Mouse (Mus musculus): Measurements from ENCODE around the gene Frs3. TPM values are rescaled to one million over a fixed set of nuclear protein-coding genes. Genes with fewer than 3 reads are reported as not detected.
"Not testable (repeated sequence)": the region's sequence is repeated elsewhere in the genome, so short reads cannot be mapped to it uniquely, and the experiment has no call there.

The Frs3 gene
- total RNA-seq (2021) = 1 to 10 TPM; 4.0 to 4.3 TPM

- DNase-seq = peak; percentile 58 to 66
- intact Hi-C loops (cut with DNase I) = loop anchor here (2.0 kb wide), 1 partner anchor 60 kb away; no protein-coding TSS in a partner anchor
These were observed at the start of gene Frs3 for GRCm38 (mm10) chr17:47688608-47689575. TSS of gene Frs3 (plus strand) at chr17:47689030.

DNA sequence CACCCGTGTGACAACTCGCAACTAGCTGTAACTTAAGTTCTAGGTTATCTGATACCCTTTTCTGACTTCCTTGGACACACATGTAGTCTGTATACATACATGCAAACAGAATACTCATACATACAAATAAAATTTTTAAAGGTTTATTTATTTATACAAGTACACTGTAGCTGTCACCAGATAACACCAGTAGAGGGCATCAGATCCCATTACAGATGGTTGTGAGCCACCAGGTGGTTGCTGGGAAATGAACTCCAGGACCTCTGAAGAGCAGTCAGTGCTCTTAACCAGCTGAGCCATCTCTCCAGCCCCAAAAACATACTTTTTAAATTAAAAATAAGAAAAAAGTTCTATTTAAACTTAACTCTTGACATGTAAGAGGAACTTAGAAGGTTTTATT lies 45.8 kb upstream of the Frs3 start:
- DNase-seq = no peak
- intact Hi-C loops (cut with DNase I) = no loop called here

DNA sequence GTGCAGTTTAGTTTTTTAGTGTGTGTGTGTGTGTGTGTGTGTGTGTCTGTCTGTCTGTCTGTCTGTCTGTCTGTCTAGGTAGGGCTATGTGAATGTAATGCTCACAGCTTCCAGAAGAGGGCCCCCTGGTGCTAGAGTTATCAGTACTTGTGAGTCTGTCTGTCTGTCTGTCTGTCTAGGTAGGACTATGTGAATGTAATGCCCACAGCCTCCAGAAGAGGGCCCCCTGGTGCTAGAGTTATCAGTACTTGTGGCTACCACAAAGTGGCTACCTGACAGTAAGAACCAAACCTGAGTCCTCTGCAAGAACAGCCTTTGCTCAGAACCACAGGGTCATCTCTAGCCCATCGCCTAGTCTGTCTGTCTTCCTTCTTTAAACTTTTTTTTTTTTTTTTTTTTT lies 42.1 kb upstream of the Frs3 start:
- intact Hi-C loops (cut with DNase I) = loop anchor here (2.0 kb wide), 1 partner anchor 30 kb away; no protein-coding TSS in a partner anchor

DNA sequence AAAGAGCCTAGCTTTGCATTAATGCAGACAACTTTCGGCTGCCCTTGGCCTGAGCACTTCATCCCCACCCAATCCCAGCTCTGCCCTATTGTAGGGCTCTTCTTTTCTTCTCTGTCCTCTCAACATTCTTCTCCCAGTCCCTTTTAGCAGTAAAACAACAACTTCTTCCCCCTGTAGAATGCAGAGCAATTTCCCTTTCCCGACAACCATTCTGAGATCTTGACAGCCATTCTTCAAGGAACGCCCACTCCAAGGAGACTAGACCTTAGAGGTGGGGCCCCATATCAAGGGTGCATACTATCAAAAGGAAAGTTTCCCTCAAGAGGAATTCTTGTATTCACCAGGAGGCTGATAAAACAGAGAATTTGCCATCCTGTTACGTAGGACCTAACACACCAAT lies 39.9 kb upstream of the Frs3 start:
- intact Hi-C loops (cut with DNase I) = no loop called here
- DNase-seq = no peak

More for the DNA sequence above, 42.1 kb upstream of the Frs3 start:
- DNase-seq = peak; percentile 44 to 59

GRCm38 (mm10) chr17:47651953-47652352 lies 36.9 kb upstream of the Frs3 start:
- no peak for DNase-seq
- intact Hi-C loops (cut with DNase I) = no loop called here

DNA sequence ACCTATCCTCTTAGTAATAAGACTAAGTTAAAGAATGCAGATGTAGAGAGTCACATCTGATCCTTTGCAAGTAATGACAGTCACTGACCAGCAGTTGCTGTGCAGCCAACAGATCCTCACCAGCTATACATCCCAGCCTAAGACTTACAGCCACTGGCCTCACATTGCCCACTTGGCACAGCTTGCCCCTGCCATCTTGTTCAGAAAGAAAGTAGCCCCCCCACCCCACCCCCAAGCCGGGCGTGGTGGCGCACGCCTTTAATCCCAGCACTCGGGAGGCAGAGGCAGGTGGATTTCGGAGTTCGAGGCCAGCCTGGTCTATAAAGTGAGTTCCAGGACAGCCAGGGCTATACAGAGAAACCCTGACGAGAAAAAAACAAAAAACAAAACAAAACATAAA lies 34.5 kb upstream of the Frs3 start:
- intact Hi-C loops (cut with DNase I); DNase-seq: not testable (repeated sequence)

- intact Hi-C loops (cut with DNase I) = no loop called here
These were observed 33.1 kb upstream of the Frs3 start for GRCm38 (mm10) chr17:47655697-47656096.

GRCm38 (mm10) chr17:47657901-47658300 lies 30.9 kb upstream of the Frs3 start:
- intact Hi-C loops (cut with DNase I) = no loop called here
- DNase-seq = no peak

More at GRCm38 (mm10) chr17:47655697-47656096, 33.1 kb upstream of the Frs3 start:
- no peak for DNase-seq

GRCm38 (mm10) chr17:47658741-47659243 lies 30.0 kb upstream of the Frs3 start:
- intact Hi-C loops (cut with DNase I) = no loop called here
- no peak for DNase-seq

DNA sequence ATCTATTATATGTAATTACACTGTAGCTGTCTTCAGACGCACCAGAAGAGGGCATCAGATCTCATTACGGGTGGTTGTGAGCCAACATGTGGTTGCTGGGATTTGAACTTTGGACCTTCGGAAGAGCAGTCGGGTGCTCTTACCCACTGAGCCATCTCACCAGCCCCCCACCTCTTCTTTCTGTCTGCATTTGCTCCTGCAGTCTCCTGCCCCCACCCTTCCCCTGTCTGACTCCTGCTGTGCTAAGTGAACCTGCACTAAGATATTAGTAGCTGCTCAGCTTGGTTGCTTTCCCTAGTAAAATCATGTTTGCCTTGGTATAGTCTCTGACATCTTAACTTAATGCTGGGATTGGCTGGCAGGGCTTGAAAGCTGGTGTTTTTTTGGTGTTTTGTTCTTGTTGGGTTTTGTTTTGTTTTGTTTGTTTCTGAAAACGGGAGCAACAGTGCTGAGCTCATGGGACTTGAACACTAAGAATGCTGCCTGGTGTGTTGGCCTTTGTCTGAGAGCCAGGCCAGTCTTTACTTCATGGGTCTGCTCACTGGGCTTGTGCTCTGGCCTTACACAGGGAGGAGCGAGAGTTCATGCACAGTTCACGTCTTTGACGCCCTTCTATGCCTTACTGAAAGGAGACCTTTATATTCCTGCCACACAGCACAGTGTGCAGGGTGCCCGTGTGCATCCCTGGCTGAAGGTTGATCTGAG lies 25.7 kb upstream of the Frs3 start:
- no peak for DNase-seq
- intact Hi-C loops (cut with DNase I) = no loop called here

- intact Hi-C loops (cut with DNase I) = no loop called here
- DNase-seq = no peak
These were observed 24.4 kb upstream of the Frs3 start for GRCm38 (mm10) chr17:47664474-47664873.

DNA sequence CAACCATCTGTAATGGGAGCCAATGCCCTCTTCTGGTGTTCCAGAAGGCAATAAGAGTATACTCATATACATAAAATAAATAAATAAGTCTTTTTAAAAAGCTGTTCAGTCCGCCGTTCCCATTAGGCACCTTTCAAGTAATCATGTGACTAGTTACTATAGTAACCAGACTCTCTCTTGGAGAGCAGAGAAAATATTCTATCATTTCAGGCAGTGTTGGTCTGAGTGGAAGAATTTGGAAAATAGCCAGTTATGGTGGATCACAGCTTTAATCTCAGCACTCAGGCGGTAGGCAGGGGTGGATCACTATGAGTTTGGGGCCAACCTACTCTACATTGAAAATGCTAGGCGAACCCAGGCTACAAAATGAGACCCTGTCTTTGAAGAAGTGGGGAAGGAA lies 19.7 kb upstream of the Frs3 start:
- intact Hi-C loops (cut with DNase I) = no loop called here
- no peak for DNase-seq

DNA sequence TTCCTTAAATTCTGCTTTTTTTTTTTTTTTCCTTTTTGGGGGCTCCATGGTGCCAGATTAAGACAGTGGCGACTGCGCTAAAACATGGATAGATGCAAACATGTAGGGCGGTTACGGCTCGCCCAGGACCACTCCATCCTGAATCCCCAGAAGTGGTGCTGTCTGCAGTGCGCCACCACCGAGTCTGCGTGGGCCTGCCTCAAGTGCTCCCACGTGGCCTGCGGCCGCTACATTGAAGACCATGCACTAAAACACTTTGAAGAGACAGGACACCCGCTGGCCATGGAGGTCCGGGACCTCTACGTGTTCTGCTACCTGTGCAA lies 16.9 kb upstream of the Frs3 start:
- intact Hi-C loops (cut with DNase I) = loop anchor here (5.0 to 10.0 kb wide), 2 partner anchors 40 to 157 kb away; partner anchors contain the start of gene Usp49
- no peak for DNase-seq

DNA sequence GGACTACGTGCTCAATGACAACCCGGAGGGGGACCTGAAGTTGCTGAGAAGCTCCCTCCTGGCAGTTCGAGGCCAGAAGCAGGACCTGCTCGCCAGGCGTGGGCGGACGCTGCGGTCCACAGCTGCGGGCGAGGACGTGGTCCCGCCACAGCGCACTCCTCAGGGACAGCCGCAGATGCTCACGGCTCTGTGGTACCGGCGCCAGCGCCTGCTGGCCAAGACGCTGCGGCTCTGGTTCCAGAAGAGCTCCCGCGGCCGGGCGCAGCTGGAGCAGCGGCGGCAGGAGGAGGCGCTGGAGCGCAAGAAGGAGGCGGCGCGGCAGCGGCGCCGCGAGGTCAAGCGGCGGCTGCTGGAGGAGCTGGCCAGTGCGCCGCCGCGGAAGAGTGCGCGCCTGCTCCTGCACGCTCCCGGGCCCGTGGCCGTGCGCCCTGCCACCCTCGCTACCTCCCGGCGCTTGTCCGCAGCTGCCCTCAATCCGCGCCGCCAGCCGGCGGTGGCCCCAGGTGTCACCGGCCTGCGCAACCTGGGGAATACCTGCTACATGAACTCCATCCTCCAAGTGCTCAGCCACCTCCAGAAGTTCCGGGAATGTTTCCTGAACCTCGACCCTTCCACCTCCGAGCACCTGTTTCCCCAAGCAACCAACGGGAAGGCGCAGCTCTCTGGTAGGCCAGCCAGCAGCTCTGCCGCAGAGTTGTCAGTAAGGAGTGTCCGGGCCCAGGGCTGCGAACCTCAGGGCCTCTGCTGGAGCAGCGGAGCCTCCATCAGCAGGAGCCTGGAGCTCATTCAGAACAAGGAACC lies 16.3 kb upstream of the Frs3 start:
- intact Hi-C loops (cut with DNase I) = loop anchor here (5.0 to 10.0 kb wide), 2 partner anchors 40 to 158 kb away; partner anchors contain the start of gene Usp49
- DNase-seq = peak; percentile 60 to 69

GRCm38 (mm10) chr17:47676581-47676980 lies 12.2 kb upstream of the Frs3 start:
- peak; percentile 74 to 83 for DNase-seq
- intact Hi-C loops (cut with DNase I) = loop anchor here (1.0 to 10.0 kb wide), 4 partner anchors 30 to 203 kb away; no protein-coding TSS in a partner anchor

GRCm38 (mm10) chr17:47678238-47678637 lies 10.6 kb upstream of the Frs3 start:
- intact Hi-C loops (cut with DNase I) = loop anchor here (10.0 kb wide), 1 partner anchor 163 kb away; no protein-coding TSS in a partner anchor
- DNase-seq = no peak

- no peak for DNase-seq
- intact Hi-C loops (cut with DNase I) = loop anchor here (10.0 kb wide), 1 partner anchor 164 kb away; no protein-coding TSS in a partner anchor
These were observed 10.1 kb upstream of the Frs3 start for GRCm38 (mm10) chr17:47678702-47679101.

GRCm38 (mm10) chr17:47682836-47683235 lies 6.0 kb upstream of the Frs3 start:
- intact Hi-C loops (cut with DNase I) = no loop called here
- DNase-seq = no peak

GRCm38 (mm10) chr17:47687409-47688343 lies 1.2 kb upstream of the Frs3 start:
- intact Hi-C loops (cut with DNase I) = loop anchor here (2.0 kb wide), 1 partner anchor 59 kb away; no protein-coding TSS in a partner anchor
- DNase-seq = peak; percentile 92 to 94
